Mouse (Mus musculus) c-Kit-positive CD71-positive TER-119-positive erythroid progenitor cells, embryonic 14.5 days (primary cell): ENCODE results near the gene Cyb561d1.
"Not testable (repeated sequence)": the region's sequence is repeated elsewhere in the genome, so short reads cannot be mapped to it uniquely, and the experiment has no call there.

Experiments used
- DNase-seq: peaks from one replicate; pipeline ENCODE4 v3.0.0-alpha.2; 2013; ENCODE audit warnings: low spot score

Gene Cyb561d1

GRCm38 (mm10) chr3:108200329-108201323 is at the start of gene Cyb561d1:
Gene Cyb561d1 (minus strand): TSS chr3:108201212.
- DNase-seq = peak; percentile 93

- DNase-seq = no peak
Observed at GRCm38 (mm10) chr3:108246857-108247256, 45.8 kb upstream of the Cyb561d1 start.

- no peak for DNase-seq
Observed at GRCm38 (mm10) chr3:108241243-108241839, 40.3 kb upstream of the Cyb561d1 start.

- not testable (repeated sequence) for DNase-seq
Observed at GRCm38 (mm10) chr3:108237474-108238102, 36.6 kb upstream of the Cyb561d1 start.

GRCm38 (mm10) chr3:108231646-108232045 is 30.6 kb upstream of the Cyb561d1 start:
- no peak for DNase-seq

- no peak for DNase-seq
Observed at GRCm38 (mm10) chr3:108227521-108227920, 26.5 kb upstream of the Cyb561d1 start.

- no peak for DNase-seq
Observed at GRCm38 (mm10) chr3:108226558-108227350, 25.7 kb upstream of the Cyb561d1 start, which contains the start of gene Sypl2. Gene Sypl2 (minus strand): TSS chr3:108226648.

- DNase-seq = no peak
Observed at GRCm38 (mm10) chr3:108225711-108226557, 24.9 kb upstream of the Cyb561d1 start.

- DNase-seq = no peak
Observed at GRCm38 (mm10) chr3:108220661-108221060, 19.6 kb upstream of the Cyb561d1 start.

GRCm38 (mm10) chr3:108214734-108215133 is 13.7 kb upstream of the Cyb561d1 start:
- no peak for DNase-seq

- DNase-seq = no peak
Observed at GRCm38 (mm10) chr3:108212406-108212805, 11.4 kb upstream of the Cyb561d1 start.

GRCm38 (mm10) chr3:108211845-108212244 is 10.8 kb upstream of the Cyb561d1 start:
- DNase-seq = no peak

- no peak for DNase-seq
Observed at GRCm38 (mm10) chr3:108210771-108211139, 9.7 kb upstream of the Cyb561d1 start, which contains the start of gene Atxn7l2. Gene Atxn7l2 (minus strand): TSS chr3:108210934.

GRCm38 (mm10) chr3:108209946-108210770 is 9.1 kb upstream of the Cyb561d1 start:
- peak; percentile 84 for DNase-seq

- DNase-seq = no peak
Observed at GRCm38 (mm10) chr3:108209536-108209935, 8.5 kb upstream of the Cyb561d1 start.

- no peak for DNase-seq
Observed at GRCm38 (mm10) chr3:108209001-108209400, 8.0 kb upstream of the Cyb561d1 start.

GRCm38 (mm10) chr3:108206731-108207375 is 5.8 kb upstream of the Cyb561d1 start:
- no peak for DNase-seq

- no peak for DNase-seq
Observed at GRCm38 (mm10) chr3:108205601-108206000, 4.6 kb upstream of the Cyb561d1 start.

- no peak for DNase-seq
Observed at GRCm38 (mm10) chr3:108204470-108204869, 3.5 kb upstream of the Cyb561d1 start.
